Mouse (Mus musculus) ES-E14 (cell line): ENCODE results near the gene Cpvl. TPM values are rescaled to one million over a fixed set of nuclear protein-coding genes. Genes with fewer than 3 reads are reported as not detected.

Experiments
- DNase-seq: peaks from one replicate; pipeline ENCODE4 v3.0.0-alpha.2; 2013; ENCODE audit warnings: low read depth, low spot score
- H3K27ac ChIP-seq: 2 replicates; pipeline ENCODE4 v1.5.1; 2012; ENCODE audit warnings: low read depth, mild to moderate bottlenecking, low read length, moderate library complexity, mixed read lengths; ENCODE audit not compliant: poor library complexity, insufficient read depth, severe bottlenecking
- H3K36me3 ChIP-seq: 2 replicates; pipeline ENCODE4 v1.6.1; 2012; ENCODE audit warnings: mild to moderate bottlenecking, low read length, moderate library complexity, mixed read lengths; ENCODE audit not compliant: control insufficient read depth, poor library complexity, insufficient read depth, severe bottlenecking
- H3K4me1 ChIP-seq, 2 experiments: fragments of 150-350 bp in 1 of 2; sonication (generic) in 1 of 2; 2 replicates each; pipeline ENCODE4 v1.6.1; 2012; ENCODE audit warnings: low read length in 2 of 2, mild to moderate bottlenecking in 1 of 2, mixed read lengths in 1 of 2; ENCODE audit not compliant: control insufficient read depth in 2 of 2, insufficient read depth in 2 of 2, poor library complexity in 1 of 2
- H3K4me3 ChIP-seq, 2 experiments: fragments of 150-350 bp in 1 of 2; sonication (generic) in 1 of 2; 2 replicates each; pipeline ENCODE4 v1.5.1; 2012; ENCODE audit warnings: low read length in 2 of 2, low read depth in 1 of 2, mild to moderate bottlenecking in 1 of 2, mixed read lengths in 1 of 2; ENCODE audit not compliant: insufficient read depth in 1 of 2, poor library complexity in 1 of 2, severe bottlenecking in 1 of 2
- H3K9ac ChIP-seq: 2 replicates; pipeline ENCODE4 v1.6.1; 2012; ENCODE audit warnings: low read depth, mild to moderate bottlenecking, low read length, mixed read lengths; ENCODE audit not compliant: poor library complexity, insufficient read depth, severe bottlenecking
- H3K9me3 ChIP-seq: fragments of 150-350 bp; sonication (generic); 2 replicates; pipeline ENCODE4 v1.6.1; 2012; ENCODE audit warnings: low read depth, mild to moderate bottlenecking, low read length; ENCODE audit not compliant: control insufficient read depth, insufficient read depth
- CHD2 ChIP-seq: IDR thresholded peaks from 2 replicates; pipeline ENCODE4 v1.6.1; 2014; ENCODE audit warnings: mild to moderate bottlenecking, low read depth, low read length, inconsistent platforms
- HCFC1 ChIP-seq: IDR thresholded peaks from 2 replicates; pipeline ENCODE4 v1.6.1; 2012; ENCODE audit warnings: low read length, inconsistent platforms, borderline replicate concordance; ENCODE audit not compliant: insufficient read depth
- MAFK ChIP-seq: IDR thresholded peaks from 2 replicates; pipeline ENCODE4 v1.6.1; 2014; ENCODE audit warnings: mild to moderate bottlenecking, low read depth, low read length, inconsistent platforms; ENCODE audit not compliant: insufficient read depth
- ZC3H11A ChIP-seq: IDR thresholded peaks from 2 replicates; pipeline ENCODE4 v1.6.1; 2012; ENCODE audit warnings: low read depth, mild to moderate bottlenecking, inconsistent platforms, low read length, borderline replicate concordance
- ZNF384 ChIP-seq: IDR thresholded peaks from 2 replicates; pipeline ENCODE4 v1.6.1; 2012; ENCODE audit warnings: low read depth, low read length, inconsistent platforms
- in situ Hi-C, 2 experiments: fragments of 600-800 bp; cut with MboI; formaldehyde crosslinking; loops; one replicate each; pipeline ENCODE4 v1.15.1; 2025; ENCODE audit warnings: low sequenced_read_pairs in 2 of 2, inconsistent platforms in 1 of 2; ENCODE audit not compliant: unreplicated experiment in 2 of 2
- total RNA-seq: library from RNA; depleted of rRNA; stranded (reverse); fragments of 300-350 nt; gene quantifications from 2 replicates; pipeline ENCODE4 v1.2.3, GENCODE M21; 2012

Cpvl gene
- total RNA-seq, 1 experiment = 0.40 TPM

DNA sequence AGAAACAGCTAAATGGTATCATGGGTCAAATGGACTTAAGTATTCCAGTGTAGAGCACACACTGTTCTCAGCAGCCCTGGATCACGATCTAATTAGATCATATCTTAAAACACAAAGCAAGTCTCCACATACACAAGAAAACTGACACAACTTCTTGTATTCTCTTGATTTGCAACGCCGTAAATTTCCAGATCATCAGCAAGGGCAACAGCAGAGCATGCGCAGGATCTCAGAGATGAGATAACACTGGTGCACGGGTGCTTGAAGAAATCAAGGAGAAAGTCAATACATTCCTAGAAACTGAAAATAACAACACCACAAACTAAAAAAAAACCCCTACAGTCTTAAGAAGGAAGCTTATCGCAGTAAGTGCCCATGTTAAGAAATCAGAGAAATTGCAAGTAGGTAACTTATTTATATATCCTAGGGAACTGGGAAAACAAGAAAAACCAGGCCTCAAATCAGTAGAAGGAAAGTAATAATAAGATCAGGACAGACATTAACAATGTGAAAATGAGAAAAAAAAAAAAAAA lies 61.4 kb downstream of the Cpvl start:
- TF ChIP-seq ZNF384 = no peak
- no peak for TF ChIP-seq ZC3H11A
- no peak for TF ChIP-seq CHD2
- TF ChIP-seq HCFC1 = no peak
- TF ChIP-seq MAFK = no peak
- in situ Hi-C loops = no loop called here
- H3K9me3 ChIP-seq = no peaks in the 10 kb centered on the region
- no peak overlapping the region for H3K4me3 ChIP-seq
- no peak overlapping the region for H3K27ac ChIP-seq
- no peaks in the 10 kb centered on the region; the same call in 1 of the 2 replicates for H3K36me3 ChIP-seq
- no peak overlapping the region for H3K9ac ChIP-seq
- no peak for DNase-seq
- H3K4me1 ChIP-seq = no peaks in the 10 kb centered on the region

- no peak for DNase-seq
- no peaks in the 10 kb centered on the region; the same call in 1 of the 2 replicates for H3K36me3 ChIP-seq
- H3K4me1 ChIP-seq = no peaks in the 10 kb centered on the region
- no peak overlapping the region for H3K9ac ChIP-seq
- H3K27ac ChIP-seq = no peak overlapping the region
- H3K9me3 ChIP-seq = no peaks in the 10 kb centered on the region
- no peak for TF ChIP-seq HCFC1
- no peak for TF ChIP-seq ZNF384
- no peak for TF ChIP-seq ZC3H11A
- TF ChIP-seq CHD2 = no peak
- no peak for TF ChIP-seq MAFK
- no peak overlapping the region for H3K4me3 ChIP-seq
- in situ Hi-C loops = no loop called here
These were observed 63.1 kb downstream of the Cpvl start for GRCm38 (mm10) chr6:53915347-53915746.

DNA sequence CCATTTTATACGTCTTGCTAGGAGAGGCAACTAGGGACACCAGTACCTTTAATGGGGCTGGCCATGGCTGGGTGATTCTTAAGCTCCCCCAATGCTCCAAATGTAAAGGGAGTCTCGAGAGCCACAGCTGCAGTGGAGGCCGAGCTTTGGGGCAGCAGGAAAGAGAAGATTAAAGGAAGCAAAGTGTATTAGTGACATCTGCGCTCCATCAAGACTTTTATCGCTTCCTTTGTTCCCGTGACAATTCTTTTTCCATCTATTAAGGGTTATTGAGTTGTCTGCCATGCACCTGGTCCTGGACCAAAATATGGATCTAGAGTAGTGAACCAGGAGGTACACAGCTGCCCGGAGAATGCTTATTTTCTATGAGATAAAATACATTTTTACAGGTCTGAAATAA lies 65.3 kb downstream of the Cpvl start:
- Histone ChIP-seq H3K4me3 (no peak overlapping the region), H3K4me1 (peaks cover 0 to 2% of the 10 kb centered on the region in 2 experiments; a peak in 1 of 4 replicates), H3K9me3 (no peaks in the 10 kb centered on the region), H3K27ac (no peak overlapping the region), H3K9ac (no peak overlapping the region), H3K36me3 (no peaks in the 10 kb centered on the region; the same call in 1 of the 2 replicates)
- DNase-seq = no peak
- in situ Hi-C loops = no loop called here
- no peak for TF ChIP-seq ZNF384
- no peak for TF ChIP-seq CHD2
- no peak for TF ChIP-seq MAFK
- no peak for TF ChIP-seq HCFC1
- TF ChIP-seq ZC3H11A = no peak

DNA sequence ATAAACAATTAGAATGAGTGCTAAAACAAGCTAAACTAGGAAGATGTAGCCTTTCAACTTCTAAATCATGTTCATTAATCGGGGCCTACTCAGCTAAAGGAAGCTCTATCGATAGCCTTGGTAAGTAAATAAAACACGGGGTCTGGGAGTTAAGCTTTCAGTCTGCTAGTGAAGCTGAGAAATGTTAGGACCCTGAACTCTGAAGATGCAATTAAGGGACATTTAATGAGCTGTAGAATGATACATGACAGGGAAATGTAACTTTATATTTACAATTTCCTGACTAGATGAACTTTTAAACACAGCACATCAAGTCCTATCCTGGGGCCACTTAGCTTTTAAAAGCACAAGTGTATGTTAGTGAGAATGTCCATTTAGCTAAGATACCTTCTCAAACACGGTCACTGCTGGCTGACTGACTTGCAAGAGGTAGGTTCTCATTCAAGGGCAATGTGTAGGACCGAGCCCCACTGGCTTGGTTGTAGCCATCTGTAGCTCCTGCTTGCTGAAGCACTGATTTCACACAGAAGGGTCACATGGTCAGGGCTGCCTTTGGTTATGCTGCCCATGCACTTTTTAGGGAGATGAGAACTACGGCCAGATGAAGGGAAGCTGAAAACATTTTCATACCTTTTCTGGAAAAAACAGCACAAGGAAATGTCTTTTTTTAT lies 66.2 kb downstream of the Cpvl start:
- H3K27ac ChIP-seq = no peak overlapping the region
- no peak for DNase-seq
- H3K9me3 ChIP-seq = no peaks in the 10 kb centered on the region
- in situ Hi-C loops = no loop called here
- peaks cover 0 to 2% of the 10 kb centered on the region in 2 experiments; a peak in 3 of 4 replicates for H3K4me1 ChIP-seq
- no peak for TF ChIP-seq ZNF384
- TF ChIP-seq CHD2 = no peak
- TF ChIP-seq ZC3H11A = no peak
- no peak for TF ChIP-seq MAFK
- no peak for TF ChIP-seq HCFC1
- no peak overlapping the region for H3K9ac ChIP-seq
- no peaks in the 10 kb centered on the region; the same call in 1 of the 2 replicates for H3K36me3 ChIP-seq
- H3K4me3 ChIP-seq = no peak overlapping the region

DNA sequence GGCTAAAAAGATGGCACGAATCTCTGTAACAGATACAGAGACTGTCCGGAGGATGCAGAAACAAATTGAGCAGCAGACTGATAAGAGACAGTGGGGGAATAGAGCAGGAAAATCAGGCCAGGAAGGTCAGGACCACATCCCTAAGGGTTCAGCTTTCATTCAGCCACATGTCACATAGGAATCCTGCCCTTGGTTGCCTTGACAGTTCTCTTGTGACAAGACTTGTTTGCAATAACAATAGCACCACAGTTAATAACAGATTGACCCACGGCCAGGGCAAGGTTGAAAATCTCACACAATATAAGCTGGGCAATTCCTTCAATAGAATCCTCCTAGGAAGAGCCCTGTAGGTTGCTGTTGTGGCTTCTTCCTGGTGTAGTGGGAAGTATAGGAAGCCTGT lies 68.5 kb downstream of the Cpvl start:
- Histone ChIP-seq H3K36me3 (no peaks in the 10 kb centered on the region; the same call in 1 of the 2 replicates), H3K4me1 (peaks cover 0 to 2% of the 10 kb centered on the region in 2 experiments; a peak in 3 of 4 replicates), H3K4me3 (no peak overlapping the region), H3K27ac (no peak overlapping the region), H3K9ac (no peak overlapping the region), H3K9me3 (no peaks in the 10 kb centered on the region)
- DNase-seq = no peak
- in situ Hi-C loops = no loop called here
- no peak for TF ChIP-seq CHD2
- TF ChIP-seq ZC3H11A = no peak
- TF ChIP-seq MAFK = no peak
- TF ChIP-seq HCFC1 = no peak
- no peak for TF ChIP-seq ZNF384
